In the genomic region with DNA sequence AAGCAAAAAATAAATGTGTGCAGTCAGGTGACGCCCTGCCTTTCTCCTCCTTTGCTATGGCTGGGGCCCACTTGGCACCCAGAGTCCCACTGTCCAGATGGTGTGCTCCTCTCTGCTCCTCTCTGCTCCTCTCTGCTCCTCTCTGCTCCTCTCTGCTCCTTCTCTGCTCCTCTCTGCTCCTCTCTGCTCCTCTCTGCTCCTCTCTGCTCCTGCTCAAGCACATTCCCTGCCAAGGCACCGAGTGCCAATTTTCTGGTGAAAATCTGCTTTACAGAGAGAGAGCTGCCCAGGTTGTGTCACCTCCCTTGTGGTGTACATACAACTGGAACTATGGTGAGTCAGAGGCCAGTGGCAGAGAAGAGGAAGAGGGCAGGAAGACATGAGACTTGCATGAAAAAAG, we compare ENCODE assay signal across 10 mouse cellular contexts.
DNase-seq lines count a peak whose midpoint lies in the region.
"Had no signal": no experiment of that assay in that cellular context is flagged by ENCODE, and none has a peak within 500 bp of the region (broad histone marks: within the 10 kb centered on the region; RNA-seq: fewer than 3 reads in every experiment).

No protein-coding gene starts in this region.

- DNase-seq in cerebellum, adult 11 months: peak; percentile 68
- peak; percentile 82 to 83 for DNase-seq in cerebellum, postnatal 14 days
- peak; percentile 19 to 43 for DNase-seq in layer of hippocampus, adult 8-10 months (ENCODE audit: low spot score in 2 of 2)
- peak; percentile 36 for DNase-seq in left cerebral cortex, postnatal 4 days
- DNase-seq in adrenal gland, postnatal 10 days: no peak
- DNase-seq in ovary, postnatal 10 days (ENCODE audit: low spot score): no peak
- DNase-seq in heart, postnatal 36 days: no peak
- DNase-seq in embryo, embryonic 9.5 days (ENCODE audit: extremely low spot score): no peak
- DNase-seq: adrenal gland, adult 8-10 months; lung, adult 2 months had no signal

- intact Hi-C loops in left cerebral cortex, postnatal 4 days (cut with DNase I): no loop called here
- intact Hi-C loops in heart, postnatal 36 days (cut with DNase I): no loop called here

Comparison
In these comparisons a context has a peak if more than half of its experiments do, and no peak if none do; other contexts are left out.
1. DNase-seq: peak in cerebellum, adult 11 months (single experiment), cerebellum, postnatal 14 days (2 of 2), layer of hippocampus, adult 8-10 months (2 of 2) and left cerebral cortex, postnatal 4 days (single experiment); none in adrenal gland, postnatal 10 days (single experiment), ovary, postnatal 10 days (single experiment), heart, postnatal 36 days (0 of 2) and embryo, embryonic 9.5 days (single experiment).